Mouse (Mus musculus): Measurements from ENCODE around the gene Gm5767. TPM values are rescaled to one million over a fixed set of nuclear protein-coding genes. Genes with fewer than 3 reads are reported as not detected.

Gene Gm5767
- total and polyA plus RNA-seq, 3 experiments, result not detected

GRCm38 (mm10) chr16:8666452-8666851 is 14.1 kb upstream of the Gm5767 start:
- Histone ChIP-seq H3K4me1 (ENCODE audit: control insufficient read depth in 1 of 2, insufficient read depth in 2 of 2, low read length in 2 of 2) (peaks cover 6 to 22% of the 10 kb centered on the region in 2 experiments), H3K27ac (ENCODE audit: control insufficient read depth, low read depth, low read length) (no peak overlapping the region)

GRCm38 (mm10) chr16:8667261-8667660 is 13.3 kb upstream of the Gm5767 start:
- no peak overlapping the region for H3K4me3 ChIP-seq (ENCODE audit: control insufficient read depth in 1 of 2, insufficient read depth in 1 of 2, low read depth in 2 of 2, low read length in 2 of 2)
- H3K79me2 ChIP-seq (ENCODE audit: control insufficient read depth, insufficient read depth, low read length, poor library complexity), result no peaks in the 10 kb centered on the region; the same call in none of the 2 replicates
- peaks cover 6 to 22% of the 10 kb centered on the region in 2 experiments for H3K4me1 ChIP-seq (ENCODE audit: control insufficient read depth in 1 of 2, insufficient read depth in 2 of 2, low read length in 2 of 2)
- H3K27me3 ChIP-seq (ENCODE audit: control insufficient read depth in 1 of 2, insufficient read depth in 2 of 2, low read length in 2 of 2), result no peaks in the 10 kb centered on the region
- H3K9ac ChIP-seq (ENCODE audit: control insufficient read depth, low read depth, low read length, poor library complexity, severe bottlenecking), result peak overlapping the region; percentile 23
- peak overlapping the region; percentile 52 for H3K27ac ChIP-seq (ENCODE audit: control insufficient read depth, low read depth, low read length)
- no peak for TF ChIP-seq ELF1 (IDR thresholded peaks at IDR 0.05; ENCODE audit: low read depth, low read length)
- TF ChIP-seq NELFE (IDR thresholded peaks at IDR 0.05; ENCODE audit: low read depth, low read length), result no peak
- TF ChIP-seq ZMIZ1 (IDR thresholded peaks at IDR 0.05; ENCODE audit: low read depth, low read length), result no peak
- no peak for TF ChIP-seq TCF12 (IDR thresholded peaks at IDR 0.05; ENCODE audit: low read depth, low read length)
- TF ChIP-seq KAT2A (conservative IDR thresholded peaks at IDR 0.05; ENCODE audit: low read depth, low read length), result no peak
- TF ChIP-seq BHLHE40 (IDR thresholded peaks at IDR 0.05; ENCODE audit: borderline replicate concordance, low read depth, low read length), result no peak
- no peak for TF ChIP-seq CHD2 (IDR thresholded peaks at IDR 0.05; ENCODE audit: low read length)
- TF ChIP-seq GABPA (IDR thresholded peaks at IDR 0.05; ENCODE audit: low read depth, low read length), result no peak
- TF ChIP-seq MYC (IDR thresholded peaks at IDR 0.05; ENCODE audit: low read depth, low read length), result no peak
- TF ChIP-seq ZNF384 (IDR thresholded peaks at IDR 0.05; ENCODE audit: low read depth, low read length), result no peak
- no peak for TF ChIP-seq TBP (IDR thresholded peaks at IDR 0.05; ENCODE audit: low read depth, low read length)
- TF ChIP-seq USF2 (IDR thresholded peaks at IDR 0.05; ENCODE audit: borderline replicate concordance in 1 of 2, insufficient read depth in 1 of 2, low read depth in 1 of 2, low read length in 2 of 2), result no peak
- TF ChIP-seq CHD1 (IDR thresholded peaks at IDR 0.05; ENCODE audit: low read depth, low read length), result no peak
- TF ChIP-seq MAX (IDR thresholded peaks at IDR 0.05; ENCODE audit: low read length), result no peak
- TF ChIP-seq USF1 (IDR thresholded peaks at IDR 0.05; ENCODE audit: low read depth, low read length), result no peak
- no peaks in the 10 kb centered on the region for H3K9me3 ChIP-seq (replicated peaks; ENCODE audit: insufficient read depth, low read length)
- DNase-seq (ENCODE audit: low read depth, low spot score), result no peak
- H3K36me3 ChIP-seq (ENCODE audit: control insufficient read depth in 1 of 2, insufficient read depth in 2 of 2, low read length in 2 of 2), result peaks cover 0 to 10% of the 10 kb centered on the region in 2 experiments; a peak in 3 of 4 replicates

More at GRCm38 (mm10) chr16:8666452-8666851, 14.1 kb upstream of the Gm5767 start:
- peak; percentile 82 for DNase-seq (ENCODE audit: low read depth, low spot score)
- H3K9ac ChIP-seq (ENCODE audit: control insufficient read depth, low read depth, low read length, poor library complexity, severe bottlenecking), result no peak overlapping the region
- no peaks in the 10 kb centered on the region for H3K9me3 ChIP-seq (replicated peaks; ENCODE audit: insufficient read depth, low read length)
- TF ChIP-seq JUND (IDR thresholded peaks at IDR 0.05; ENCODE audit: low read depth, low read length), result 0 out of 2 replicates have a peak, but pooled peaks have one; percentile 7
- TF ChIP-seq CHD2 (IDR thresholded peaks at IDR 0.05; ENCODE audit: low read length), result peak; percentile 26
- TF ChIP-seq BHLHE40 (IDR thresholded peaks at IDR 0.05; ENCODE audit: borderline replicate concordance, low read depth, low read length), result no peak
- TF ChIP-seq USF1 (IDR thresholded peaks at IDR 0.05; ENCODE audit: low read depth, low read length), result no peak
- TF ChIP-seq MYB (IDR thresholded peaks at IDR 0.05; ENCODE audit: low read depth, low read length), result no peak
- peak; percentile 78 for TF ChIP-seq ETS1 (IDR thresholded peaks at IDR 0.05; ENCODE audit: low read depth, low read length)
- TF ChIP-seq GABPA (IDR thresholded peaks at IDR 0.05; ENCODE audit: low read depth, low read length), result no peak
- TF ChIP-seq EP300 (IDR thresholded peaks at IDR 0.05; ENCODE audit: low read depth in 1 of 2, low read length in 2 of 2), result peak in 1 of 2 experiments; percentile 60; a peak in 2 of 4 replicates
- H3K36me3 ChIP-seq (ENCODE audit: control insufficient read depth in 1 of 2, insufficient read depth in 2 of 2, low read length in 2 of 2), result peaks cover 0 to 10% of the 10 kb centered on the region in 2 experiments; a peak in 3 of 4 replicates
- no peak overlapping the region for H3K4me3 ChIP-seq (ENCODE audit: control insufficient read depth in 1 of 2, insufficient read depth in 1 of 2, low read depth in 2 of 2, low read length in 2 of 2)
- no peaks in the 10 kb centered on the region; the same call in 1 of the 2 replicates for H3K79me2 ChIP-seq (ENCODE audit: control insufficient read depth, insufficient read depth, low read length, poor library complexity)
- no peaks in the 10 kb centered on the region for H3K27me3 ChIP-seq (ENCODE audit: control insufficient read depth in 1 of 2, insufficient read depth in 2 of 2, low read length in 2 of 2)
